Mouse (Mus musculus) hindbrain, embryonic 12.5 days (tissue): ENCODE measurements around the gene Cst6. TPM values are rescaled to one million over a fixed set of nuclear protein-coding genes. Genes with fewer than 3 reads are reported as not detected.

Experiments used
- ATAC-seq: fragments of 200-750 bp; cut with Nextera tagmentation; 2 replicates; pipeline ENCODE4 v1.8.0; 2017; ENCODE audit warnings: moderate TSS enrichment; ENCODE audit not compliant: low FRiP score
- H3K27ac ChIP-seq: fragments of 300-500 bp; sonication (generic); 2 replicates; pipeline ENCODE4 v1.5.1; 2016; ENCODE audit warnings: mild to moderate bottlenecking
- H3K27me3 ChIP-seq: fragments of 300-500 bp; sonication (generic); 2 replicates; pipeline ENCODE4 v1.6.1; 2016; ENCODE audit warnings: mild to moderate bottlenecking
- H3K36me3 ChIP-seq: fragments of 300-500 bp; sonication (generic); 2 replicates; pipeline ENCODE4 v1.6.1; 2016; ENCODE audit warnings: mild to moderate bottlenecking
- H3K4me1 ChIP-seq: fragments of 300-500 bp; sonication (generic); 2 replicates; pipeline ENCODE4 v1.6.1; 2016
- H3K4me2 ChIP-seq: fragments of 300-500 bp; sonication (generic); replicated peaks from 2 replicates; pipeline ENCODE4 v1.6.1; 2016; ENCODE audit warnings: mild to moderate bottlenecking
- H3K4me3 ChIP-seq: fragments of 300-500 bp; sonication (generic); 2 replicates; pipeline ENCODE4 v1.5.1; 2016; ENCODE audit warnings: mild to moderate bottlenecking
- H3K9ac ChIP-seq: fragments of 300-500 bp; sonication (generic); 2 replicates; pipeline ENCODE4 v1.6.1; 2016; ENCODE audit warnings: mild to moderate bottlenecking, moderate library complexity
- H3K9me3 ChIP-seq: fragments of 300-500 bp; sonication (generic); replicated peaks from 2 replicates; pipeline ENCODE4 v1.6.1; 2016; ENCODE audit warnings: mild to moderate bottlenecking
- WGBS: fragments of 180-500 bp; shearing (Covaris S2); methylation state at CpG from one replicate; pipeline ENCODE4 v1.1.7; 2016; 5-methylcytosine and 5-hydroxymethylcytosine counted together
- polyA plus RNA-seq: library from polyadenylated mRNA; unstranded; fragments of >200 nt; fragmentation: Nextera tagmentation; extraction: Ambion mirVana; gene quantifications from 2 replicates; pipeline ENCODE4 v1.2.1, GENCODE M21; 2016

Gene Cst6
- polyA plus RNA-seq, 1 experiment from 2014 or later: 3.0 TPM

DNA sequence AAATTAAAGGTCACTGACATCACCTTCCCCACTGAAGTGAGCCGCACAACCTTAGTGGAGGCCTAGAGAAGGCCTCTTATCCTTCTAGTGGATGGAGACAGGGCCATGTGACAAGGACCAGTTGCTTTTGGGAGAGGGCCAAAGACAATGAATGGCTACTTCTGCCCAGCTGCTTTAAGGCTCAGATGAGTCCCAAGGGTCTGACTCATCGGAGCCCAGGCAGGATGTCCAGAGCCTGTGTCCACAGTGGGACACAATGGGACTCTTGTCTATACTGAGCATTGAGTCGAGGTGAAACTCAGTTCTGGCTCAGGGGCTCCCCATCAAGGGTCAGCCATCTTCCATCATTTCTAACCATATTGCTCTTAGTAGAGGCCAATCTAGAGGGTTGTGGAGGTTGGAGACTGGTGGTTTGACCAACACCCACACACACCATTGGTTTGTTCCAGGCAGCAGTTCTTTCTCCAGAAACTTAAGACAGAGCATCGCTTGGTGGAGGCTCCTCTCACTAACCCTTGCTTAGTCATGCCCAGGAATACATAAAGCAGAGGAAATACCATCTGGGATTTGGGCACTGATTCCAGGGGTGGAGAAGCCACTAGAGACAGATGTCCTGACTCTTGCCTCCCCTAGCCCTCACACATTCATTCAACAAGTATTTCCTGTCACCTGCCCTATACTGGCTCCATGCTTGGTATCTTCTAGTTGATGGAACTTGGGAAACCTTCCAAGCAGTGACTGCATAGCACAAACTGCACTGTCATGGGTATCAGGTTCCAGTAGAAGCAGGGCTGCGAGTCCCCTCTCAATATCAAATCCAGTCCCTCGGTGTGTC lies 3.9 kb downstream of the Cst6 start:
- no peak overlapping the region for H3K27ac ChIP-seq
- no peak for ATAC-seq
- 79% methylated on average over 6 of the region's 6 CpGs for WGBS

DNA sequence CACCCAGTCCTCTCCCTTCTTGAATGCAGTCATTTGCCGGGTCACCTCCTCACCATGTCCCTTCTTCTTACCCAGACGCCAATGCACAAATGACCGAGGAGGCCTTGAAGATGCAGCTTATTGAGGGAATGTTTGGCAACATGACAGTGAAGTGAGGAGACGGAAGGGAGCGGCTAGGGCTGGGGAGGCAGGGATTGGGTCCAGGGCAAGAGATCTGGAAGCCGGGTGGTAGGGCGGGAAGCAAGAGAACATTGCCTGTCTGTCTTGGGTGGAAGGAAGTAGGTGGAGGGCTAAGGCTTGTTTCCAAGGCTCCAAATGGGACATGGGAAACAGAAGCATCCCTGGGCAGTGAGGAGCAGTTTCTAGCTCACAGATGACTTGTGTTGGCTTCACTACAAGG lies 8.0 kb downstream of the Cst6 start:
- H3K9ac ChIP-seq: no peak overlapping the region
- no peak overlapping the region for H3K4me2 ChIP-seq
- no peaks in the 10 kb centered on the region for H3K4me1 ChIP-seq
- peaks cover 4% of the 10 kb centered on the region; the same call in 1 of the 2 replicates for H3K27me3 ChIP-seq
- no peaks in the 10 kb centered on the region for H3K36me3 ChIP-seq
- H3K9me3 ChIP-seq: no peaks in the 10 kb centered on the region
- ATAC-seq: no peak
- H3K4me3 ChIP-seq: no peak overlapping the region
- WGBS: 96% methylated on average over 7 of the region's 7 CpGs
- H3K27ac ChIP-seq: no peak overlapping the region

More for the DNA sequence above, 3.9 kb downstream of the Cst6 start:
- Histone ChIP-seq H3K9me3 (no peaks in the 10 kb centered on the region), H3K4me2 (no peak overlapping the region), H3K9ac (no peak overlapping the region), H3K27me3 (peaks cover 8% of the 10 kb centered on the region; the same call in 1 of the 2 replicates), H3K4me3 (no peak overlapping the region), H3K4me1 (peaks cover 6% of the 10 kb centered on the region; the same call in 1 of the 2 replicates), H3K36me3 (no peaks in the 10 kb centered on the region)

GRCm38 (mm10) chr19:5337975-5338374 lies 11.4 kb downstream of the Cst6 start:
- H3K36me3 ChIP-seq: no peaks in the 10 kb centered on the region
- H3K4me1 ChIP-seq: no peaks in the 10 kb centered on the region
- no peak overlapping the region for H3K4me3 ChIP-seq
- 19% methylated on average over 5 of the region's 5 CpGs for WGBS
- ATAC-seq: no peak
- no peak overlapping the region for H3K4me2 ChIP-seq
- H3K27ac ChIP-seq: no peak overlapping the region
- H3K9ac ChIP-seq: no peak overlapping the region
- H3K9me3 ChIP-seq: no peaks in the 10 kb centered on the region
- H3K27me3 ChIP-seq: peaks cover 4% of the 10 kb centered on the region; the same call in 1 of the 2 replicates

- H3K9ac ChIP-seq: no peak within 1 kb of the TSS
- no peaks in the 10 kb centered on the region for H3K9me3 ChIP-seq
- H3K4me2 ChIP-seq: no peak within 1 kb of the TSS
- WGBS: 90% methylated on average over 6 of the region's 6 CpGs
- no peak within 1 kb of the TSS for H3K4me3 ChIP-seq
- H3K27me3 ChIP-seq: no peaks in the 10 kb centered on the region
- no peak for ATAC-seq
- no peaks in the 10 kb centered on the region for H3K36me3 ChIP-seq
- no peak within 1 kb of the TSS for H3K27ac ChIP-seq
- no peaks in the 10 kb centered on the region for H3K4me1 ChIP-seq
Observed at GRCm38 (mm10) chr19:5335441-5335840, 13.9 kb downstream of the Cst6 start, which contains the start of gene Catsper1. TSS of gene Catsper1 (plus strand) at chr19:5335741.

GRCm38 (mm10) chr19:5334741-5335140 lies 14.6 kb downstream of the Cst6 start:
- H3K9me3 ChIP-seq: no peaks in the 10 kb centered on the region
- no peaks in the 10 kb centered on the region for H3K36me3 ChIP-seq
- no peak overlapping the region for H3K9ac ChIP-seq
- H3K4me2 ChIP-seq: no peak overlapping the region
- H3K27me3 ChIP-seq: no peaks in the 10 kb centered on the region
- H3K4me1 ChIP-seq: no peaks in the 10 kb centered on the region
- WGBS: 73% methylated on average over 5 of the region's 5 CpGs
- no peak overlapping the region for H3K27ac ChIP-seq
- no peak for ATAC-seq
- no peak overlapping the region for H3K4me3 ChIP-seq

DNA sequence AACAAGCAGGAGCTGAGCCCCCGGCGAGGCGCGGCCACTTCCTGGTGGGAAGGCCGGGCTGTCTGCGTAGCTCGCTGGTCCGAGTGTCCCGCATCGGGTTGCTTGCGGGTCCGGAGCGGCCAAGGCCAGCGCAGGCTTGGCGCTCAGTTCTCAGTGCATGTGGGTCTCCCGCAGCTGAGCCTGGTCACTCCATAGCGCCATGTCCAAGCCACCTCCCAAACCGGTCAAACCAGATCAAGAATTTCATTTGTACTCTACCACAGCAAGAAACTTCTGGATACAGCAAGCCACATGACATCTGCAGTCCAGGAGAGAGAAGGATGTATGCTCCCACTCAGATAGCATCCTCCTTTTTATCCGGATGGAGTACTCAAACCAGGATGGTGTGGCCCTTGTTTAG lies 21.4 kb downstream of the Cst6 start:
- H3K4me3 ChIP-seq: no peak overlapping the region
- no peak for ATAC-seq
- WGBS: 70% methylated on average over 19 of the region's 19 CpGs

DNA sequence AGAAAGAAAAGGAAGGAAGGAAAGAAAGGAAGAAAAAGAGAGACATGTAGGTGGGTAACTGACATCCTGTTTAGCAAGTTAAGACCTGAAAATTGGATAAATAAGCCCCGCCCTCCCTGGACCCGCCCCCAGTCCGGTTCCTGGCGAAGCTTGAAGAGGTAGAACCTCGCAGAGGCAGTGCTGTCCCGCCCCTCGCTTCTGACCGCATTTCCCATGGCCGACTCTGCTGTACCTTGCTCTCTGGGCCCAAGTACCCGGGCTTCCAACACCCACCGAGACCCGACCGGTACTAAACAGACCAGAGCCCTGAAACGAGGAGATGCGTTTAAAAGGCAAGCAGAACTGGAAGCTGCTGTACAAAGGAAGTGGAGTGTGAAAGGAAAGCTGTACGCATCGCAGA lies 25.6 kb downstream of the Cst6 start:
- Histone ChIP-seq H3K9me3 (no peaks in the 10 kb centered on the region), H3K27me3 (no peaks in the 10 kb centered on the region), H3K27ac (no peak overlapping the region), H3K4me1 (no peaks in the 10 kb centered on the region), H3K36me3 (no peaks in the 10 kb centered on the region), H3K4me3 (no peak overlapping the region), H3K9ac (no peak overlapping the region), H3K4me2 (no peak overlapping the region)
- ATAC-seq: no peak
- WGBS: 49% methylated on average over 17 of the region's 17 CpGs

More for the DNA sequence above, 21.4 kb downstream of the Cst6 start:
- no peaks in the 10 kb centered on the region for H3K4me1 ChIP-seq
- no peaks in the 10 kb centered on the region for H3K36me3 ChIP-seq
- no peaks in the 10 kb centered on the region for H3K9me3 ChIP-seq
- no peak overlapping the region for H3K27ac ChIP-seq
- no peaks in the 10 kb centered on the region for H3K27me3 ChIP-seq
- H3K4me2 ChIP-seq: no peak overlapping the region
- H3K9ac ChIP-seq: no peak overlapping the region

DNA sequence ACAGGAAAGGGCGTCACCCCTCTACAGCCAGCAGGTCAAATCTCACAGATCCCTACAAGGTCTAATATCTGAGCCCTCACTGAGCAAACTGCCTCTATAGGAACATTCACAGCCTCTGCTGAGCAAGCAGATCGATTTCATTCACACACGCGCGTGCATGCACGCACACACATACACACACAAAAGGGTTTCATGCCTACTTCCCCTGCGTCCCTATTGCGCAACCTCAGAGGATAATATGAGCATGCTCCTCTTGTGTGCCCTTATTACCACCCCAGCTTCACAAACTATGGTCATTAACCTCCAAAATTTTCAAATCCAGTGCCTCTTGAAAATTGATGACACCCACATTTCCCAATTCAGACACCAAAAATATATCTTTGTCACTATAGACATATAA lies 36.2 kb downstream of the Cst6 start:
- Histone ChIP-seq H3K9me3 (peaks cover 12% of the 10 kb centered on the region), H3K27me3 (no peaks in the 10 kb centered on the region), H3K4me1 (no peaks in the 10 kb centered on the region), H3K27ac (no peak overlapping the region), H3K4me3 (no peak overlapping the region), H3K9ac (no peak overlapping the region), H3K36me3 (no peaks in the 10 kb centered on the region), H3K4me2 (no peak overlapping the region)
- no peak for ATAC-seq
- 90% methylated on average over 8 of the region's 8 CpGs for WGBS

DNA sequence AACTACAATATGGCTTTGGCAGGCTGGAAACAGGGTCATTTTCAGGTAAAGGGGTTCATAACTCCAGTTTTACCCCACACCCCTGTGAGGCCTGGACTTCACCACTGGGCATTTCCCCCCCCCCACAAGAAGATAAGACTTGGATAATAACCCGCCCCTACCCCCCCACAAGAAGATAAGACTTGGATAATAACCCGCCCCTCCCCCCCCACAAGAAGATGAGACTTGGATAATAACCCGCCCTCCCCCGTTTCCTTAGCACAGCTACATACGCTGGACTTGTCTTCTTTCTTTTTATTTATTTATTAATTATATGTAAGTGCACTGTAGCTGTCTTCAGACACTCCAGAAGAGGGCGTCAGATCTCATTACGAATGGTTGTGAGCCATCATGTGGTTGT lies 40.3 kb downstream of the Cst6 start:
- ATAC-seq: no peak
- WGBS: 84% methylated on average over 7 of the region's 7 CpGs

GRCm38 (mm10) chr19:5306968-5307734 lies 42.2 kb downstream of the Cst6 start:
- Histone ChIP-seq H3K27me3 (peaks cover 16% of the 10 kb centered on the region), H3K4me3 (peak overlapping the region; percentile 5), H3K9me3 (no peaks in the 10 kb centered on the region), H3K27ac (no peak overlapping the region), H3K9ac (no peak overlapping the region), H3K4me2 (peak overlapping the region; percentile 39), H3K4me1 (no peaks in the 10 kb centered on the region), H3K36me3 (peaks cover 40% of the 10 kb centered on the region)
- WGBS: 42% methylated on average over 98 of the region's 98 CpGs
- no peak for ATAC-seq

More for the DNA sequence above, 40.3 kb downstream of the Cst6 start:
- no peaks in the 10 kb centered on the region for H3K9me3 ChIP-seq
- no peak overlapping the region for H3K4me3 ChIP-seq
- H3K36me3 ChIP-seq: peaks cover 31% of the 10 kb centered on the region
- H3K9ac ChIP-seq: no peak overlapping the region
- no peaks in the 10 kb centered on the region for H3K4me1 ChIP-seq
- H3K27ac ChIP-seq: no peak overlapping the region
- no peak overlapping the region for H3K4me2 ChIP-seq
- H3K27me3 ChIP-seq: peaks cover 16% of the 10 kb centered on the region

DNA sequence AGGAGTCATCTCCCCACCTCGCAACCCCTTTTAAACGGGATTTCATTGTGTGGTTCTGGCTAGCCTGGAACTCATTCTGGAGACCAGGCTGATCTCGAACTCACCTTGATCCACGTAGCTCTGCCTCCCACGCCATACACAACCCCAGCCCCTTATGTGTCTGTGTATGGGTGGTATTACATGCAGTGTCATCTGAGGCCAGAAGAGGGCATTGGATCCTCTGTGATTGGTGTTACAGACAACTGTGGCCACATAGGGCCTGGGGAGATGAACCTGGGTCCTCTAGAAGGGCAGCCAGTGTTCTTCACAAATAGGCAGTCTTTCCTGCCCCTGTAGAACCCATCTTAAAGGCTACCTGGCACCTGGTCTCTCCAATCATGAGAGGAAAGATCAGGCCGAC lies 43.1 kb downstream of the Cst6 start:
- Histone ChIP-seq H3K27me3 (peaks cover 16% of the 10 kb centered on the region), H3K4me2 (no peak overlapping the region), H3K4me1 (no peaks in the 10 kb centered on the region), H3K36me3 (peaks cover 42% of the 10 kb centered on the region), H3K4me3 (no peak overlapping the region), H3K9ac (no peak overlapping the region), H3K27ac (no peak overlapping the region), H3K9me3 (no peaks in the 10 kb centered on the region)
- WGBS: 86% methylated on average over 6 of the region's 6 CpGs
- no peak for ATAC-seq

- Histone ChIP-seq H3K4me2 (no peak overlapping the region), H3K4me3 (no peak overlapping the region), H3K9me3 (no peaks in the 10 kb centered on the region), H3K4me1 (peaks cover 14% of the 10 kb centered on the region), H3K27me3 (peaks cover 10% of the 10 kb centered on the region), H3K36me3 (peaks cover 35% of the 10 kb centered on the region), H3K27ac (no peak overlapping the region), H3K9ac (no peak overlapping the region)
- 25% methylated on average over 4 of the region's 4 CpGs for WGBS
- no peak for ATAC-seq
Observed at GRCm38 (mm10) chr19:5302455-5302854, 46.9 kb downstream of the Cst6 start.
